Mouse (Mus musculus): Measurements from ENCODE around the gene Gm3646.

GRCm38 (mm10) chr1:39773551-39773950 lies 31.6 kb downstream of the Gm3646 start:
- no peak for TF ChIP-seq CTCF (IDR thresholded peaks at IDR 0.05; ENCODE audit: low read depth)
- no peak for TF ChIP-seq EP300 (IDR thresholded peaks at IDR 0.05; ENCODE audit: low read depth)
